Mouse (Mus musculus) stomach, postnatal 0 days (tissue): ENCODE measurements at regions not wholly inside any gene's neighbourhood (a gene's known extent, or its start where the extent isn't known, plus 50 kb on each side); places are given as distances from the start of the nearest gene placed in this dataset.

Experiments used
- CTCF ChIP-seq: IDR thresholded peaks from 2 replicates; pipeline ENCODE4 v1.5.1; 2016; ENCODE audit warnings: antibody characterized with exemption, low read depth, mild to moderate bottlenecking, moderate library complexity
- EP300 ChIP-seq: optimal IDR thresholded peaks from 2 replicates; pipeline ENCODE3; 2016; ENCODE audit warnings: antibody characterized with exemption

- no peak for TF ChIP-seq CTCF
- TF ChIP-seq EP300 = no peak
Observed at GRCm38 (mm10) chr15:51583636-51584035, 2301.1 kb upstream of the Gm7489 start.
